ENCODE assay signal across 27 mouse cellular contexts in genomic region chr17:83710639-83711038, GRCm38 (mm10).
"Had no signal": no experiment of that assay in that cellular context is flagged by ENCODE, and none has a peak within 500 bp of the region (broad histone marks: within the 10 kb centered on the region; RNA-seq: fewer than 3 reads in every experiment).

No protein-coding gene starts in this region.

- DNase-seq: layer of hippocampus, postnatal 36 days; left cerebral cortex, postnatal 4 days; liver; liver, embryonic 13.5 days; liver, postnatal 0 days; lung, adult 18-20 months; lung, adult 2 months; lung, embryonic 14.5 days; lung, postnatal 10 days; lung, postnatal 14 days; lung, postnatal 36 days; lung, postnatal 4 days; midbrain, embryonic 14.5 days had no signal

- H3K36me3 ChIP-seq: midbrain, embryonic 15.5 days had no signal

- H3K27ac ChIP-seq: left cerebral cortex, adult 2 months; limb, embryonic 10.5 days; limb, embryonic 12.5 days; limb, embryonic 13.5 days; limb, embryonic 15.5 days; liver, embryonic 12.5 days; liver, embryonic 14.5 days; liver, embryonic 15.5 days; lung, embryonic 15.5 days; midbrain, embryonic 10.5 days; midbrain, embryonic 12.5 days; midbrain, embryonic 13.5 days; midbrain, embryonic 15.5 days had no signal

- H3K4me3 ChIP-seq: left cerebral cortex, adult 2 months; limb, embryonic 10.5 days; limb, embryonic 12.5 days; limb, embryonic 13.5 days; limb, embryonic 15.5 days; liver, embryonic 12.5 days; liver, embryonic 13.5 days; liver, embryonic 15.5 days; lung, embryonic 15.5 days; megakaryocyte, embryonic 14.5 days; midbrain, embryonic 10.5 days; midbrain, embryonic 12.5 days; midbrain, embryonic 13.5 days; midbrain, embryonic 15.5 days had no signal

- H3K27me3 ChIP-seq: limb, embryonic 12.5 days; limb, embryonic 13.5 days; limb, embryonic 15.5 days; liver, embryonic 12.5 days; liver, embryonic 13.5 days; liver, embryonic 15.5 days; lung, embryonic 15.5 days; megakaryocyte, embryonic 14.5 days; midbrain, embryonic 12.5 days; midbrain, embryonic 13.5 days; midbrain, embryonic 15.5 days had no signal
